Mouse (Mus musculus): ENCODE data around the gene Ctnna3. TPM values are rescaled to one million over a fixed set of nuclear protein-coding genes. Genes with fewer than 3 reads are reported as not detected.

Ctnna3 gene
- polyA plus RNA-seq, 2 experiments: 0.03 TPM; not detected in 1

DNA sequence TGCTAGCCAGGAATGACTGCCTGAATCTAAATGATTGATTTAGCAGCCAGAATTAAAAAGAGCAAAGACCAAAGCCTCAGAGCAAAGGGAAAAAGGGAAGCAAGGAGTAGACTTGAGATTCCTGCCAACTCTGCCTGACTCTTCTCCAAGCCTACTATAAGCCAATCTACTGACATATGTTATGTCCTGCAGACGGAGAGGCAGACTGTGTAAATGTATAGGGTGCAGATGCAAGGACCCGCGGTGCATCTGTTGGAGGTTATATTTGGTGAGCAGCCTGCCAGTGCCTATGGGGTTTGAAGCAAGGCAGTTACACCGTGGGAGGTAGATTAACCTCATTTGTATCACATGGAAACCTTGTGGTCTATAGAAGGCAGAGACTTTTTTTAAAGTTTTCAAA, 409.1 kb downstream of the Ctnna3 start:
- Histone ChIP-seq H3K9ac (replicated peaks) (no peak overlapping the region), H3K4me1 (replicated peaks; ENCODE audit: control insufficient read depth in 2 of 2, insufficient read depth in 2 of 2, low read length in 1 of 2) (no peaks in the 10 kb centered on the region), H3K4me3 (ENCODE audit: insufficient read depth in 1 of 2, low read depth in 2 of 2, low read length in 2 of 2) (no peak overlapping the region), H3K4me2 (ENCODE audit: low read depth) (no peak overlapping the region), H3K27ac (no peak overlapping the region), H3K9me3 (ENCODE audit: control insufficient read depth, low read length) (no peaks in the 10 kb centered on the region), H3K36me3 (replicated peaks; ENCODE audit: control insufficient read depth, insufficient read depth, low read depth) (no peaks in the 10 kb centered on the region), H3K27me3 (ENCODE audit: control insufficient read depth, insufficient read depth, low read length) (no peaks in the 10 kb centered on the region)
- ATAC-seq (ENCODE audit: insufficient read depth): no peak
- no peak for TF ChIP-seq CTCF (IDR thresholded peaks at IDR 0.05; ENCODE audit: low read depth)
- no peak for TF ChIP-seq EP300 (IDR thresholded peaks at IDR 0.05; ENCODE audit: low read depth)
- 58% methylated on average over 4 of the region's 4 CpGs for WGBS (ENCODE audit: insufficient replicate concordance)
- no peak for DNase-seq (ENCODE audit: low read depth in 3 of 3, low spot score in 3 of 3)

DNA sequence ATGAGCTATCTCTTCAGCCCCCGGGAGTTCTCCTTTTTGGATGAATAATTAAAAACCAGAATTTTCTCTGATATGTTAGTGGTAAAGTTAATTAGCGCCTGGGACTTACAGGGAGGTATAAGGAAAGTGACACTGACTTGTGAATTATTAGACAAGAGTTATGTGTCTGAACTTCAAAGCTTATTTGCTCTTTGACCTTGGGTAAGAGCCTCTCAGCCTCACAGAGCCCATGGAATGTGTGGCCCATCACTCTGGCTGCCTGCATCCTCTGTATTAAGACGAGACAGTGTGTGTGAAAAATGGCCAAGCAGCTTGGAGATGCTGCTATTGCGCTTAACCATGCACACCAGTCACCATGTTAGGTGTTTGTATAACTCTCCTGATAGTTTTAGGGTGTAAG, 422.0 kb downstream of the Ctnna3 start:
- H3K36me3 ChIP-seq (replicated peaks; ENCODE audit: control insufficient read depth, insufficient read depth, low read depth): no peaks in the 10 kb centered on the region
- no peak overlapping the region for H3K27ac ChIP-seq
- DNase-seq (ENCODE audit: low read depth in 3 of 3, low spot score in 3 of 3) (no peak), ATAC-seq (ENCODE audit: insufficient read depth) (no peak)
- H3K4me1 ChIP-seq (replicated peaks; ENCODE audit: control insufficient read depth in 2 of 2, insufficient read depth in 2 of 2, low read length in 1 of 2): no peaks in the 10 kb centered on the region
- no peak overlapping the region for H3K9ac ChIP-seq (replicated peaks)
- no peak overlapping the region for H3K4me2 ChIP-seq (ENCODE audit: low read depth)
- WGBS (ENCODE audit: insufficient replicate concordance): 56% methylated on average over 4 of the region's 4 CpGs
- TF ChIP-seq EP300 (IDR thresholded peaks at IDR 0.05; ENCODE audit: low read depth): no peak
- no peak for TF ChIP-seq CTCF (IDR thresholded peaks at IDR 0.05; ENCODE audit: low read depth)
- H3K4me3 ChIP-seq (ENCODE audit: insufficient read depth in 1 of 2, low read depth in 2 of 2, low read length in 2 of 2): no peak overlapping the region
- no peaks in the 10 kb centered on the region for H3K9me3 ChIP-seq (ENCODE audit: control insufficient read depth, low read length)
- no peaks in the 10 kb centered on the region for H3K27me3 ChIP-seq (ENCODE audit: control insufficient read depth, insufficient read depth, low read length)

- TF ChIP-seq EP300 (IDR thresholded peaks at IDR 0.05; ENCODE audit: low read depth): no peak
- no peak for TF ChIP-seq CTCF (IDR thresholded peaks at IDR 0.05; ENCODE audit: low read depth)
- ATAC-seq (ENCODE audit: insufficient read depth) (no peak), DNase-seq (ENCODE audit: low read depth in 3 of 3, low spot score in 3 of 3) (no peak)
- H3K9ac ChIP-seq (replicated peaks): no peak overlapping the region
- no peaks in the 10 kb centered on the region for H3K9me3 ChIP-seq (ENCODE audit: control insufficient read depth, low read length)
- H3K36me3 ChIP-seq (replicated peaks; ENCODE audit: control insufficient read depth, insufficient read depth, low read depth): no peaks in the 10 kb centered on the region
- no peak overlapping the region for H3K27ac ChIP-seq
- 68% methylated on average over 7 of the region's 7 CpGs for WGBS (ENCODE audit: insufficient replicate concordance)
- no peaks in the 10 kb centered on the region for H3K4me1 ChIP-seq (replicated peaks; ENCODE audit: control insufficient read depth in 2 of 2, insufficient read depth in 2 of 2, low read length in 1 of 2)
- no peak overlapping the region for H3K4me2 ChIP-seq (ENCODE audit: low read depth)
- H3K4me3 ChIP-seq (ENCODE audit: insufficient read depth in 1 of 2, low read depth in 2 of 2, low read length in 2 of 2): no peak overlapping the region
- H3K27me3 ChIP-seq (ENCODE audit: control insufficient read depth, insufficient read depth, low read length): no peaks in the 10 kb centered on the region
Measured at GRCm38 (mm10) chr10:63869123-63869522, 439.2 kb downstream of the Ctnna3 start.

- no peak for DNase-seq (ENCODE audit: low read depth in 3 of 3, low spot score in 3 of 3)
- H3K4me1 ChIP-seq (replicated peaks; ENCODE audit: control insufficient read depth in 2 of 2, insufficient read depth in 2 of 2, low read length in 1 of 2): no peaks in the 10 kb centered on the region
- TF ChIP-seq CTCF (IDR thresholded peaks at IDR 0.05; ENCODE audit: low read depth) (no peak), EP300 (IDR thresholded peaks at IDR 0.05; ENCODE audit: low read depth) (no peak)
- H3K4me3 ChIP-seq (ENCODE audit: insufficient read depth in 1 of 2, low read depth in 2 of 2, low read length in 2 of 2): no peak overlapping the region
- no peaks in the 10 kb centered on the region for H3K36me3 ChIP-seq (replicated peaks; ENCODE audit: control insufficient read depth, insufficient read depth, low read depth)
- no peaks in the 10 kb centered on the region for H3K9me3 ChIP-seq (ENCODE audit: control insufficient read depth, low read length)
- no peak overlapping the region for H3K27ac ChIP-seq
- 69% methylated on average over 5 of the region's 5 CpGs for WGBS (ENCODE audit: insufficient replicate concordance)
- no peak overlapping the region for H3K9ac ChIP-seq (replicated peaks)
- no peaks in the 10 kb centered on the region for H3K27me3 ChIP-seq (ENCODE audit: control insufficient read depth, insufficient read depth, low read length)
- ATAC-seq (ENCODE audit: insufficient read depth): no peak
- H3K4me2 ChIP-seq (ENCODE audit: low read depth): no peak overlapping the region
Measured at GRCm38 (mm10) chr10:63880462-63880903, 450.6 kb downstream of the Ctnna3 start.

DNA sequence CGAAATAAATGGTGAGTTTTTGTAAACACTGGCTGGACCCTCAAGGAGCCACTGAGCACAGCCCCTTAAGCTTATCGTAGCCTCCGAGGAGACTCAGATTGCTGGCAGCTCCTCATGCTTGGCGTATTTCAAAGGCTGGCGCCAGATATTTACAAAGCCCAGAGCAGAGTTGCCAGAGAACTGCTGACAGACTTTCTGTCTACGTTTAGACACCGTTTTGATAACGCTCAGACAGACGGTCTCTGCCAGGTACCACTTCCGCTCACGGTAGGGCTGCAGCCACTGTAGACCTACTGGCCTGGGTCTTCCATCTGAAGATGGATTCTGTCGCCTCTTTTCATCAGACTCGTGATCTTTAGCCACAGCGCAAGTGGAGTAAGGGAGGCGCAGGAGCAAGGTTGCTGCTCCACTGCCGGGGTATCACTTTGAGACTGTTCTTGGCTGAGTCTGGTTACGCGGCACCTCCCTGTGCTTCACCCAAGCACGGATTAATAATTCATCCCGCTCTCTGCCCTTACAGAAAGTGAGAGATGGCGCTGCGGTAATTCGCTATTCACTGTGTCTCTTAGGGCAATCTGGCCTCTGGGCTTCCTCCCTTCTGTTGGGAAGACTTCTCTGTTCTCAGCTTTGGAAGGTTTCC, 456.7 kb downstream of the Ctnna3 start:
- Histone ChIP-seq H3K27ac (no peak overlapping the region), H3K9ac (replicated peaks) (no peak overlapping the region), H3K4me3 (ENCODE audit: insufficient read depth in 1 of 2, low read depth in 2 of 2, low read length in 2 of 2) (no peak overlapping the region), H3K9me3 (ENCODE audit: control insufficient read depth, low read length) (no peaks in the 10 kb centered on the region), H3K36me3 (replicated peaks; ENCODE audit: control insufficient read depth, insufficient read depth, low read depth) (no peaks in the 10 kb centered on the region), H3K4me2 (ENCODE audit: low read depth) (no peak overlapping the region), H3K27me3 (ENCODE audit: control insufficient read depth, insufficient read depth, low read length) (no peaks in the 10 kb centered on the region), H3K4me1 (replicated peaks; ENCODE audit: control insufficient read depth in 2 of 2, insufficient read depth in 2 of 2, low read length in 1 of 2) (no peaks in the 10 kb centered on the region)
- no peak for DNase-seq (ENCODE audit: low read depth in 3 of 3, low spot score in 3 of 3)
- no peak for ATAC-seq (ENCODE audit: insufficient read depth)
- TF ChIP-seq EP300 (IDR thresholded peaks at IDR 0.05; ENCODE audit: low read depth) (no peak), CTCF (IDR thresholded peaks at IDR 0.05; ENCODE audit: low read depth) (no peak)
- WGBS (ENCODE audit: insufficient replicate concordance): 74% methylated on average over 23 of the region's 23 CpGs
